Mouse (Mus musculus): ENCODE results near the gene Prkar1a. TPM values are rescaled to one million over a fixed set of nuclear protein-coding genes. Genes with fewer than 3 reads are reported as not detected.
A peak's percentile ranks its signal among the peaks of the same experiment; 100 is the strongest.
"Not testable (repeated sequence)": the region's sequence is repeated elsewhere in the genome, so short reads cannot be mapped to it uniquely, and the experiment has no call there.

Gene Prkar1a
- polyA plus RNA-seq, 2 experiments from 2014 or later: 416 to 490 TPM

GRCm38 (mm10) chr11:109648510-109648909 lies 695 bp upstream of the Prkar1a start:
- no peak for ATAC-seq

GRCm38 (mm10) chr11:109649975-109650701 lies 933 bp downstream of the Prkar1a start:
- ATAC-seq: peak; percentile 39

GRCm38 (mm10) chr11:109650788-109651565 lies 1.8 kb downstream of the Prkar1a start:
- ATAC-seq: peak; percentile 89

DNA sequence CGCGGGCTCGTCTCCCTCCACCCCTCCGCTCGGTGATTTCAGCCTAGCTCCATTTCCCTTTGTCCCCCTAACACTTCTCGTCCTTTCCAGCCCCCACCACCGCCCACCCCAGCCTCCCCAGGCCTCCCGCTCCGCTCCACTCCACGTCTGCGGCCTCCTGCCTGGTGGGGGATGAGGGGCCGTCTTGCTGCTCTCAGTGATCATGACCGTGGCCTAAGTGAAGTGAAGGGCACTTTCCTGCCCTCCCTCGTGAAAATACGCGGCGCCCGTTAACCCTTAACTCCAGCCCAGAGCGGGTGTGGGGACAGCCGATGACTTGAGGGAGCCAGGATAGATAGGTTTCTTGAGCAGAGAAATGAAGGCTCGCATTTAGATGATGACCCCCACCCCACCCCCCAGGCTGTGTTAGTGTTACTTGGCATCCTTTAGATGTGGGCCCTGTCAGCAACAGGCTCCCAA lies 2.4 kb downstream of the Prkar1a start:
- ATAC-seq: no peak

GRCm38 (mm10) chr11:109652505-109652904 lies 3.3 kb downstream of the Prkar1a start:
- ATAC-seq: no peak

DNA sequence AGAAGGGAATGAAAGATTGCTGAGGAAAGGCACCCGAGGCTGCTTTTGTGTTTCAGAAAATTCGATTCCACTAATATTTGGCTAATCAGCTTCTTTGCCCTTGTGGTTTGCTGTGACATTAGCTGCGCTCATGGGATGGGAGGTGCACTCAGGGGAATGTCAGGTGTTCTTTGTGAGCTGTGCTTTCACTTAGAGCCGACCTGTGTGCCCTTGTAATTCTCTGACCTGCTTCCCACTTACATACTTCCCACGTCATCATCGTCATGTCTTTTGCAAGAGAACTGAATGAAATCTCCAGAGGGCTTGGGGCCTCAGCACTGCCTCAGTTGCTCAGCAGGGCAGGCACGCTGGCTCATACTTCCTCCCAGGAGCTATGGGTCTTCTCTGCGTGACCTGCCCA lies 4.0 kb downstream of the Prkar1a start:
- no peak for ATAC-seq

- ATAC-seq: no peak
Observed at GRCm38 (mm10) chr11:109654581-109654980, 5.4 kb downstream of the Prkar1a start.

DNA sequence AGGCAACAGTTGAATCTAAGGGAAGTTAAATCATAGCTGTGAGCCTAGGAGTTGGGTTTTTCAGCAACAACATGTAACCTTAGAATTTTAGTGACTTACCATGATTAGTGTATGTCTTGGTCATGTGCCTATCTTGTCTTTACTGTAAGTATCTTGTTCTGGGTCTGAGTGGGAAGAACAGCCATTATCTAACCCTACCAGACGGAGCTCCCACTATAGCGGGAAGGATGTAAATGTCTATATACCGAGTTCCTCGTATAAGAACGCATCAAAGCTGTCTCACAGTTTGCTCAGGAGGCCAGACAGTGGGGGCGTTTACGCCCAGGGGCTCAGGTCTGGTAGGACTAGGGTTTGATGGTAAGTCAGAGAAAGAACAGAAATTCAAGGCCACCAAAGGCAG lies 7.0 kb downstream of the Prkar1a start:
- ATAC-seq: no peak

DNA sequence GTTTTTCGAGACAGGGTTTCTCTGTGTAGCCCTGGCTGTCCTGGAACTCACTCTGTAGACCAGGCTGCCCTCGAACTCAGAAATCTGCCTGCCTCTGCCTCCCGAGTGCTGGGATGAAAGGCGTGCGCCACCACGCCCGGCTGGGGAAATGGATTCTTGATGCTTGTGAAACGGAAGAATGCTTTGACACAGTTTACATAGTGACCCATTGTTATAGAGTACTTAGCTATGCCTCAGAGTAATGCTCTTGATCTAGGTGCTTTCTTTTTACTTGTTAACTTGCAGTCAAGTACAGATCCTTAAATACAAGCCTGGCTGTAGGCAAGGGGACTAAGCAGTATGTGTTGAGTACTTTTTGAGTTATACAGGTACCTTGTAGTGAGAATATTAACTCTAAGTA lies 11.3 kb downstream of the Prkar1a start:
- ATAC-seq: not testable (repeated sequence)

GRCm38 (mm10) chr11:109664293-109664692 lies 15.1 kb downstream of the Prkar1a start:
- ATAC-seq: no peak

GRCm38 (mm10) chr11:109665424-109665823 lies 16.2 kb downstream of the Prkar1a start:
- no peak for ATAC-seq

DNA sequence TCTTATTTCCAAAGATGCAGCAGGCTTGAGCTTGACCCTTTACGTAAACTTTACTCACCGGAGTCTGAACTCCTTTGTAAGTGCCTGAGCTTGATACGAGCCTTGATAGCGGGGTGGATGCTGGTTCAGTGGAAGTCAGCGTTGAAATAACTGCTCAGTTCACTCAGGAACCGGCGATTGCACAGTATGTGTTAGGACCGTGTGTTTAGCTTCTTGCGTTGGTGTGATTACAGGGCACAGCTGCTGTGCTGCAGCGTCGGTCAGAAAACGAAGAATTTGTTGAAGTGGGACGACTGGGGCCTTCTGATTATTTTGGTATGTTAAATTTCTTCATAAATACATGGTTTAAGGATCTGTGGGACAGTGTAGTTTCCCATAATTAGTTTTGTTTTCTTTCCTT lies 17.2 kb downstream of the Prkar1a start:
- no peak for ATAC-seq

- no peak for ATAC-seq
Observed at GRCm38 (mm10) chr11:109667371-109667770, 18.2 kb downstream of the Prkar1a start.

- ATAC-seq: no peak
Observed at GRCm38 (mm10) chr11:109668115-109668725, 19.0 kb downstream of the Prkar1a start.

GRCm38 (mm10) chr11:109669149-109669708 lies 20.0 kb downstream of the Prkar1a start:
- no peak for ATAC-seq

DNA sequence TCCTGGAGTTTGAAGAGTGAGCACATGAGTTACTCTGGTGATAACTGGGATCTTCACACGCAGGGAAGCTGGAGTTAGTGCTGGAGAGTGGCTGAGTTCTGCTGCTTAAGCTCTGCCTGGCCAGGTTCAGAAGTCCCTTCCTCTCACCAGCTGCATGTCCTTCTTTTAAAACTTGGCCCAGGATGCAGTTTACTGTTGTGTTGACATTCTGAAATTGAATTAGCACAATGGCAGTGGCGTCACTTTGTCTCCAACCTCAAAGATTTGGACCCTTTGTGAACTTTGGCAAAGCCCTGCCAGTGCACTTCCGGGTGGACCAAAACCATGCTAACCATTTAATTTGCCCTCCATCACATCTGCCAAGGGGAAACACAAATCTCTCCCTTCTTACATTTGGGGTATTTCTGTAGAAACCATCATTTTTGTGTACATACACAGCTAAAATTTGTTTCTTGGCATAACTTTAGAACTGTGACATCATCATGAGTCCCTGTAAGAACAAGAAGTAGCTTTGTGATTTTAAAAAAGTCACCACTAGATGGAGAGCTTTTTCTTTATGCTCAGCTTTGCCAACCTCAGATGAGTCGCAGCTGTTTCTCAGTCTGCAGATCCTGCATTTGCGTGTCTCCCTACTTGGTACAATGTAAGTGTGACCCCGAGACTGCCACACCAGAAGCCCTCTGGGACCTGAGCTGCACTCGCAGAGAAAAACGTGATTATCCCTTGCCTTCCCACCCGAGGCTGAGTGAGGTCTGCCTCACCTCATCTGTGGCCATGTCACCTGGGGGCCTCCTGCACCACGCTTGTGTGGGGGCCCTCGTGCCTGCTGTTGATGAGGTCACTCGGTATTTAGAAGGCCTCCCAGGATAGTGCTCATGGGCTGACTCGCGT lies 21.1 kb downstream of the Prkar1a start:
- peak; percentile 63 for ATAC-seq

GRCm38 (mm10) chr11:109671136-109672020 lies 22.2 kb downstream of the Prkar1a start:
- peak; percentile 64 for ATAC-seq

GRCm38 (mm10) chr11:109672021-109672324 lies 22.8 kb downstream of the Prkar1a start:
- ATAC-seq: no peak

- ATAC-seq: no peak
Observed at GRCm38 (mm10) chr11:109672396-109672795, 23.2 kb downstream of the Prkar1a start.

GRCm38 (mm10) chr11:109672881-109673739 lies 23.9 kb downstream of the Prkar1a start:
- no peak for ATAC-seq
